Mouse (Mus musculus): Measurements from ENCODE around the gene Myrip. TPM values are rescaled to one million over a fixed set of nuclear protein-coding genes. Genes with fewer than 3 reads are reported as not detected.

The Myrip gene
- total and polyA plus RNA-seq, 3 experiments: 1.5 to 6.2 (median 5.4) TPM

- H3K4me1 ChIP-seq (ENCODE audit: control insufficient read depth, insufficient read depth, low read length): no peaks in the 10 kb centered on the region
- DNase-seq: no peak
- H3K36me3 ChIP-seq (ENCODE audit: control insufficient read depth, insufficient read depth, low read length): no peaks in the 10 kb centered on the region
- 89% methylated on average over 1 of the region's 1 CpGs for WGBS
- H3K27ac ChIP-seq: no peak overlapping the region
- TF ChIP-seq EP300 (IDR thresholded peaks at IDR 0.05; ENCODE audit: insufficient read depth, low read depth, low read length) (no peak), POLR2A (IDR thresholded peaks at IDR 0.05; ENCODE audit: insufficient read depth, low read depth, low read length) (no peak), CTCF (IDR thresholded peaks at IDR 0.05) (peak; percentile 33)
- H3K9ac ChIP-seq (ENCODE audit: low read depth, low read length): no peak overlapping the region
- no peak overlapping the region for H3K4me3 ChIP-seq
- intact Hi-C loops (cut with DNase I): no loop called here
- no peaks in the 10 kb centered on the region for H3K27me3 ChIP-seq (ENCODE audit: control insufficient read depth, insufficient read depth, low read length)
- H3K79me2 ChIP-seq (replicated peaks; ENCODE audit: control insufficient read depth, insufficient read depth, low read length): no peaks in the 10 kb centered on the region
Observed at GRCm38 (mm10) chr9:120296938-120297337, 4.4 kb upstream of the Myrip start.

- DNase-seq: no peak
- Histone ChIP-seq H3K4me1 (ENCODE audit: control insufficient read depth, insufficient read depth, low read length) (no peaks in the 10 kb centered on the region; the same call in 1 of the 2 replicates), H3K79me2 (replicated peaks; ENCODE audit: control insufficient read depth, insufficient read depth, low read length) (no peaks in the 10 kb centered on the region), H3K9ac (ENCODE audit: low read depth, low read length) (no peak overlapping the region), H3K36me3 (ENCODE audit: control insufficient read depth, insufficient read depth, low read length) (no peaks in the 10 kb centered on the region), H3K4me3 (no peak overlapping the region), H3K27me3 (ENCODE audit: control insufficient read depth, insufficient read depth, low read length) (peaks cover 3% of the 10 kb centered on the region), H3K27ac (no peak overlapping the region)
- TF ChIP-seq EP300 (IDR thresholded peaks at IDR 0.05; ENCODE audit: insufficient read depth, low read depth, low read length) (no peak), CTCF (IDR thresholded peaks at IDR 0.05) (peak; percentile 33)
- WGBS: 63% methylated on average over 2 of the region's 2 CpGs
- intact Hi-C loops (cut with DNase I): loop anchor here (1.0 kb wide), 1 partner anchor 78 kb away; no protein-coding TSS in a partner anchor
Observed at GRCm38 (mm10) chr9:120299429-120299828, 1.9 kb upstream of the Myrip start.

GRCm38 (mm10) chr9:120302980-120303452 lies 1.7 kb downstream of the Myrip start:
- 17% methylated on average over 19 of the region's 19 CpGs for WGBS
- no peak for DNase-seq
- H3K36me3 ChIP-seq (ENCODE audit: control insufficient read depth, insufficient read depth, low read length): no peaks in the 10 kb centered on the region
- no peak overlapping the region for H3K9ac ChIP-seq (ENCODE audit: low read depth, low read length)
- H3K79me2 ChIP-seq (replicated peaks; ENCODE audit: control insufficient read depth, insufficient read depth, low read length): no peaks in the 10 kb centered on the region
- intact Hi-C loops (cut with DNase I): loop anchor here (5.0 kb wide), 1 partner anchor 111 kb away; no protein-coding TSS in a partner anchor
- H3K27ac ChIP-seq: no peak overlapping the region
- H3K4me3 ChIP-seq: peak overlapping the region; percentile 50; the same call in 1 of the 2 replicates
- H3K27me3 ChIP-seq (ENCODE audit: control insufficient read depth, insufficient read depth, low read length): peaks cover 3% of the 10 kb centered on the region
- no peaks in the 10 kb centered on the region; the same call in 1 of the 2 replicates for H3K4me1 ChIP-seq (ENCODE audit: control insufficient read depth, insufficient read depth, low read length)
- TF ChIP-seq CTCF (IDR thresholded peaks at IDR 0.05) (no peak), EP300 (IDR thresholded peaks at IDR 0.05; ENCODE audit: insufficient read depth, low read depth, low read length) (no peak), POLR2A (IDR thresholded peaks at IDR 0.05; ENCODE audit: insufficient read depth, low read depth, low read length) (no peak)

- DNase-seq: peak; percentile 77 to 80
- no peaks in the 10 kb centered on the region; the same call in 1 of the 2 replicates for H3K4me1 ChIP-seq (ENCODE audit: control insufficient read depth, insufficient read depth, low read length)
- TF ChIP-seq CTCF (IDR thresholded peaks at IDR 0.05): peak; percentile 51
- TF ChIP-seq EP300 (IDR thresholded peaks at IDR 0.05; ENCODE audit: insufficient read depth, low read depth, low read length): no peak
- H3K9ac ChIP-seq (ENCODE audit: low read depth, low read length): peak overlapping the region; percentile 68
- H3K27me3 ChIP-seq (ENCODE audit: control insufficient read depth, insufficient read depth, low read length): peaks cover 3% of the 10 kb centered on the region
- peak overlapping the region; percentile 62 for H3K4me3 ChIP-seq
- no peaks in the 10 kb centered on the region for H3K79me2 ChIP-seq (replicated peaks; ENCODE audit: control insufficient read depth, insufficient read depth, low read length)
- intact Hi-C loops (cut with DNase I): loop anchor here (2.0 to 5.0 kb wide), 2 partner anchors 33 to 111 kb away; no protein-coding TSS in a partner anchor
- 4% methylated on average over 88 of the region's 103 CpGs for WGBS
- peak overlapping the region; percentile 57 for H3K27ac ChIP-seq
- H3K36me3 ChIP-seq (ENCODE audit: control insufficient read depth, insufficient read depth, low read length): no peaks in the 10 kb centered on the region
Observed at GRCm38 (mm10) chr9:120303453-120304299, 2.4 kb downstream of the Myrip start.

- H3K9ac ChIP-seq (ENCODE audit: low read depth, low read length): peak overlapping the region; percentile 68
- 3% methylated on average over 54 of the region's 54 CpGs for WGBS
- intact Hi-C loops (cut with DNase I): loop anchor here (2.0 to 5.0 kb wide), 2 partner anchors 32 to 112 kb away; no protein-coding TSS in a partner anchor
- no peaks in the 10 kb centered on the region for H3K79me2 ChIP-seq (replicated peaks; ENCODE audit: control insufficient read depth, insufficient read depth, low read length)
- H3K4me1 ChIP-seq (ENCODE audit: control insufficient read depth, insufficient read depth, low read length): no peaks in the 10 kb centered on the region; the same call in 1 of the 2 replicates
- H3K4me3 ChIP-seq: peak overlapping the region; percentile 62
- H3K27ac ChIP-seq: peak overlapping the region; percentile 57
- H3K27me3 ChIP-seq (ENCODE audit: control insufficient read depth, insufficient read depth, low read length): peaks cover 3% of the 10 kb centered on the region
- DNase-seq: peak; percentile 34 to 43
- TF ChIP-seq POLR2A (IDR thresholded peaks at IDR 0.05; ENCODE audit: insufficient read depth, low read depth, low read length) (no peak), EP300 (IDR thresholded peaks at IDR 0.05; ENCODE audit: insufficient read depth, low read depth, low read length) (no peak), CTCF (IDR thresholded peaks at IDR 0.05) (no peak)
- H3K36me3 ChIP-seq (ENCODE audit: control insufficient read depth, insufficient read depth, low read length): no peaks in the 10 kb centered on the region
Observed at GRCm38 (mm10) chr9:120304300-120305137, 3.2 kb downstream of the Myrip start.

Data from heart, adult 2 months (tissue).